Mouse (Mus musculus) midbrain, embryonic 13.5 days (tissue): ENCODE measurements at regions not wholly inside any gene's neighbourhood (a gene's known extent, or its start where the extent isn't known, plus 50 kb on each side); places are given as distances from the start of the nearest gene placed in this dataset.

Source experiments
- ATAC-seq: fragments of 200-750 bp; cut with Nextera tagmentation; 2 replicates; pipeline ENCODE4 v1.8.0; 2017; ENCODE audit warnings: mild to moderate bottlenecking, moderate TSS enrichment, moderate library complexity
- H3K27ac ChIP-seq: fragments of 300-500 bp; sonication (generic); 2 replicates; pipeline ENCODE4 v1.5.1; 2015; ENCODE audit warnings: inconsistent platforms, mild to moderate bottlenecking, moderate library complexity
- H3K27me3 ChIP-seq: fragments of 300-500 bp; sonication (generic); 2 replicates; pipeline ENCODE4 v1.6.1; 2015; ENCODE audit warnings: mild to moderate bottlenecking, inconsistent platforms
- H3K36me3 ChIP-seq: fragments of 300-500 bp; sonication (generic); 2 replicates; pipeline ENCODE4 v1.6.1; 2015; ENCODE audit warnings: mild to moderate bottlenecking, inconsistent platforms
- H3K4me1 ChIP-seq: fragments of 300-500 bp; sonication (generic); replicated peaks from 2 replicates; pipeline ENCODE4 v1.6.1; 2015; ENCODE audit warnings: inconsistent platforms
- H3K4me2 ChIP-seq: fragments of 300-500 bp; sonication (generic); replicated peaks from 2 replicates; pipeline ENCODE4 v1.6.1; 2015; ENCODE audit warnings: moderate library complexity, mild to moderate bottlenecking, inconsistent platforms
- H3K4me3 ChIP-seq: fragments of 300-500 bp; sonication (generic); replicated peaks from 2 replicates; pipeline ENCODE4 v1.5.1; 2015; ENCODE audit warnings: mild to moderate bottlenecking, inconsistent platforms
- H3K9ac ChIP-seq: fragments of 300-500 bp; sonication (generic); replicated peaks from 2 replicates; pipeline ENCODE4 v1.6.1; 2015; ENCODE audit warnings: mild to moderate bottlenecking, inconsistent platforms
- H3K9me3 ChIP-seq: fragments of 300-500 bp; sonication (generic); 2 replicates; pipeline ENCODE4 v1.6.1; 2016; ENCODE audit warnings: mild to moderate bottlenecking, inconsistent platforms
- WGBS: fragments of 180-500 bp; shearing (Covaris S2); methylation state at CpG from one replicate; pipeline ENCODE4 v1.1.7; 2015; 5-methylcytosine and 5-hydroxymethylcytosine counted together

DNA sequence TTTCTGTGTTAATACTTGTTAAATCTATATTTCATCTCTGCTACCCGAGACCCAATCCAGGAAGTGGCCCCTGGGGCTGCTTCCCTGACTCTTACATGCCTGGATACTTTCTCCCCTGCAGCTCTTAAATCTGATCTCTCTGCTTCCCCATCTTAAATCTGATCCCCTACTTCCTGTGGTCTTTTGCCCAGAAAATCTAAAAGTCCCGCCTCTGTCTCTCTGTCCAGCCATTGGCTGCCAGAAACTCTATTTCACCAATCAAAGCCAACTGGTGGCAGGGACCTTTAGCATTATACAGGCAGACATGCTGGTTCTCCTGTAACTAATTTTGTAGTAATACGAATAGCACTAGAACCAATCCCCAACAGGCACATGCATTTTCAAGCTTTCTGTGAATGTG is 59.0 kb upstream of the Ccdc91 start:
- WGBS, result 79% methylated on average over 3 of the region's 3 CpGs

DNA sequence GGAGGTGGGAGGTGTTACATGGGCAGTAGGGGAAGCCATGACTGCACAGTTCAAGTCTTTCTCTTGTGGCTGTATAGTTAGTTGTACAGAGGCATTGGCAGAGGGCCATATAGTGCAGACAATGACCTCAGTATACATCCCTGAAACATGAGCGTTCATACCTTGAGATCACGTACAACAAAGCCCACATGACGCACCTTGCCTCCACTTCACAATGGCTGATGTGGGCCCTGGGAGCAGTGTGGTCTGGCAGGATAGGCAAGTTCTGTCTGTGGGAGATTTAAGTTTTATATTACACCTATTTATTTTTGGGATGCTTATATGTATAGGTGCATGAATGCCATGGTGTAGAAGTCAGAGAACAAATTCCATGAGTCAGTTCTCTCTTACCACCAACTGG is 61.9 kb upstream of the Ccdc91 start:
- H3K9ac ChIP-seq, result no peak overlapping the region
- H3K4me2 ChIP-seq, result no peak overlapping the region
- H3K9me3 ChIP-seq, result no peaks in the 10 kb centered on the region
- H3K27me3 ChIP-seq, result no peaks in the 10 kb centered on the region
- no peak overlapping the region for H3K27ac ChIP-seq
- WGBS, result 94% methylated on average over 3 of the region's 3 CpGs
- no peak overlapping the region for H3K4me3 ChIP-seq
- H3K36me3 ChIP-seq, result no peaks in the 10 kb centered on the region
- ATAC-seq, result no peak
- no peaks in the 10 kb centered on the region for H3K4me1 ChIP-seq

More for the DNA sequence above, 59.0 kb upstream of the Ccdc91 start:
- no peaks in the 10 kb centered on the region for H3K9me3 ChIP-seq
- no peaks in the 10 kb centered on the region for H3K36me3 ChIP-seq
- no peak overlapping the region for H3K27ac ChIP-seq
- H3K4me2 ChIP-seq, result no peak overlapping the region
- no peak for ATAC-seq
- H3K9ac ChIP-seq, result no peak overlapping the region
- H3K4me1 ChIP-seq, result no peaks in the 10 kb centered on the region
- H3K4me3 ChIP-seq, result no peak overlapping the region
- no peaks in the 10 kb centered on the region for H3K27me3 ChIP-seq

DNA sequence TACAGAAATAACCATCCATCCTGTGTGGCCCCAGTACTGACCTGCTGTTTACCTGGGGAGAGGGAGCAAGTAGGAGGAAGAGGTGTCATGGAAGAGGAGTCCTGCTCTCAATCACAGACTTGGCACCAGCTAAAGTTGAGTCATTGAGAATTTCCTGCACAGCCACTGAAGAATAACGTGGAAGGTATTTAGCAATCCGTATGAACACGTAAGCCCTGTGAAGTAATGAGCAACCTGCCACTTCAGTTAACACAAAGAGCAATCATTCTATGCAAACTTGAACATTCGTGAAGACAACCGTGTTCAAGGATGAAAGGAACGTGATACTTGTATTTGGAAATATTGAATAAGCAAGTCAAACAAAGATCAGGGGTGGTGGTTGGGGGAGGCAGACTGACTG is 77.6 kb upstream of the Ccdc91 start:
- Histone ChIP-seq H3K4me3 (no peak overlapping the region), H3K27ac (no peak overlapping the region), H3K4me1 (no peaks in the 10 kb centered on the region), H3K4me2 (no peak overlapping the region), H3K9me3 (no peaks in the 10 kb centered on the region), H3K9ac (no peak overlapping the region), H3K27me3 (no peaks in the 10 kb centered on the region), H3K36me3 (no peaks in the 10 kb centered on the region)
- WGBS, result 90% methylated on average over 6 of the region's 6 CpGs
- no peak for ATAC-seq

DNA sequence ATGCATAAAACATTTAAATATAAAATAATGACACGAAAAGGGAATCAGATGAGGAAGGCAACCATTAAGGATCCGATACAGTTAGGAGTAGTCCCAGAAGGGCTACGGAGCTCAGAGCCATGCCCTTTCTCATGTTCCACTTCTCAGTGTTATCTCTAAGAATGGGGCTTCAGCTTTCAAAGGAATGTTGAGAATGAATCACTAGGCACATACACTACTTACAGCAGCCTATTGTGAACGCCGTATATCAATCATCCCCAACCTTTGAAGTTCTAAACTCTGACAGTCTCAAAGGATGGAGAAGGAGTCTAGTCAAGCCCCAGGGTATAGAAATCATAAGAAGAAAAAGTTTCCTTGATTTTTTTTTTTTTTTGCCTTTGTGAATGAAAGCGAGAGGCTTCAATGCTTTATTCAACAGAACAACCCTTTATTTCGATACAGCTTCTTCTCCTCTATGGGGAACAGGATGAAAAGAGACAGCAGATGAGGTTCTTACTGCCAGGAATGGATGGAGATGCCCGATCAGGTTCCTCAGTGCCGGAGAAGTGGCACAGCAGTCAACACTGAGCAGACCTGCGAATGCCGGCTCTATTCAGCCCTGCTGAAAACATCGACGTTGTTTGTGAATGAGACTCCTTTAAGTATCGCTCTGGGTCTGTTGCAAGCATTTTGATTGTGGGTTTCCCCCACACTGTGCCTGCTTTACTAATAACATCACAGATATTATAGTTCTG is 84.0 kb upstream of the Ccdc91 start:
- peak; percentile 58; the same call in 1 of the 2 replicates for ATAC-seq
- no peaks in the 10 kb centered on the region for H3K9me3 ChIP-seq
- WGBS, result 54% methylated on average over 14 of the region's 14 CpGs
- H3K27me3 ChIP-seq, result no peaks in the 10 kb centered on the region
- H3K4me1 ChIP-seq, result peaks cover 7% of the 10 kb centered on the region
- H3K27ac ChIP-seq, result no peak overlapping the region
- no peaks in the 10 kb centered on the region for H3K36me3 ChIP-seq
- no peak overlapping the region for H3K4me3 ChIP-seq
- no peak overlapping the region for H3K4me2 ChIP-seq
- no peak overlapping the region for H3K9ac ChIP-seq

DNA sequence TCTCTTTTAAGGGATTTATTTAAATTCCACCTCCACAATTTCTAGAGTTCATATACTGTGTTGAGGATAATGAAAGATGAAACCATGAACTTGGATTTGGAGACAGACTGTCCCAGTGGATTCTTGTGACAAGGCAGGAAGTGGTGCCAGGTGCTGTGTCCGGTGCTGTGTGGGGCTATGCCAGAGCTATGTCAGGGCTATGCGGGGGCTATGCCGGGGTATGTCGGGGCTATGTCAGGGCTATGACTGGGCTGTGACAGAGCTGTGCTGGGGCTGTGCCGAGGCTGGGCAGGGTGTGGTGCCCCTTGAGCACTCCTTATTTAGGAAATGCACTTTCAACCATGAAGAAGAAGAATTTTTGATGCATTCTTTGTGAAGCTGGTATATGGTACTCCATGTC is 85.1 kb upstream of the Ccdc91 start:
- no peak overlapping the region for H3K27ac ChIP-seq
- no peaks in the 10 kb centered on the region for H3K27me3 ChIP-seq
- H3K4me2 ChIP-seq, result no peak overlapping the region
- H3K9ac ChIP-seq, result no peak overlapping the region
- no peaks in the 10 kb centered on the region for H3K9me3 ChIP-seq
- WGBS, result 92% methylated on average over 5 of the region's 5 CpGs
- H3K4me1 ChIP-seq, result peaks cover 7% of the 10 kb centered on the region
- no peaks in the 10 kb centered on the region for H3K36me3 ChIP-seq
- ATAC-seq, result no peak
- H3K4me3 ChIP-seq, result no peak overlapping the region

DNA sequence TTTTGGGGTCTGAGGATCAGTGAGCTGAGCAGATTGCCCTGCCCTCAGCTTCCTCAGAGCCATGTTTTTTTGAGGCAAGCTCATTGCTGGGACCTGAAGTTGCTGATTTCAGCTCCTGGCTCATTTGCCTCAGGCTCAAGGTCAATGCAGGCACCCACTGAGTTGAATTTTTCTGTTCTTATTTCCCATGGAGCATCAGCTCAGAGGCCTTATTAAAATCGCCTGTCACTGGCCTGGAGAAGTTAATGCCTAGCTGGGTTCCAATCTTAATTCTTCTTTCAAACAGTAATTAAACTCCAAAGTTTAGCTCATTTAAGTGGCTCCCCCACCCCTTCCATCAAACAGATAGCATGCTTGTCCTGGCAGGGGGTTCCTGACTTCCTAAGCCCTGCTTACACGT is 86.9 kb upstream of the Ccdc91 start:
- ATAC-seq, result no peak
- Histone ChIP-seq H3K9ac (no peak overlapping the region), H3K9me3 (no peaks in the 10 kb centered on the region), H3K4me1 (peaks cover 7% of the 10 kb centered on the region), H3K4me2 (no peak overlapping the region), H3K27me3 (no peaks in the 10 kb centered on the region), H3K27ac (no peak overlapping the region), H3K4me3 (no peak overlapping the region), H3K36me3 (no peaks in the 10 kb centered on the region)
- WGBS, result 11% methylated on average over 2 of the region's 2 CpGs

DNA sequence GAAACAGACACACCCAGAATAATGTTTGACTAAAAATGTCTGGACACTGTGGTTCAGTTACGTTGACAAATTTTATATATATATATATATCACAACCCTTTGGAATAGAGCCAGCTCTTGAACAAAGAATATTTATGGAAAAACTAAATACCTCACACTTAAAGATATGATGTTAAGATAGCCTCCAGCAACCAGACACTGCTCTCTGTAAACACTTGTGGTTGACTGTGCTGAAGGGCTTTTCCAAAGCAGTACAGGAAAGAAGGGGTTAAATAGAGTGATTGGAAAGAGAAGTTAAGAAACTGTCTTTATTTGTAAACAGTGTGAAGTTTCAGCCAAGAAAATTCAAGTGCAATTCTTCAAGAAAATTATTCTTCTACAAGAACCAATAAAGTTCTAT is 90.0 kb upstream of the Ccdc91 start:
- no peak overlapping the region for H3K9ac ChIP-seq

DNA sequence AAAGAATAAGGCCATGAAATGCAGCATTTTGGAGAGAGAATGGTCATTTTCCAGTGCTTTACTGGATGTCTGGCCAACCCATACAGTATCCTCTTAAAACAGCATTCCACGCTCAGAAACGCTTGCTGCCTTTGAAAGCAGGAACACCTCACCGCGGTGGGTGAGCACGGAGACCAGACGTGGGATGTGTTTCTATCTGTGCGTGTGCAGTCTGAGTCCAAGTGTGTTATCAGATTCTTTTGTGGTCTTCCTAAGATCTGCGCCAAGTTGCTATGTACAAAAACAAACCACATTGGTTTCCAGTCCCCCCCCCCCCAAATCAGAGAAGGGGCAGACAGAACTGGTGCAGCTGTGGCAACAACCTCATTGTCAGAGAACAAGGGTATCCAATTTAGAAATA is 95.1 kb upstream of the Ccdc91 start:
- ATAC-seq, result no peak
- no peaks in the 10 kb centered on the region for H3K36me3 ChIP-seq
- no peaks in the 10 kb centered on the region for H3K4me1 ChIP-seq
- no peak overlapping the region for H3K4me2 ChIP-seq
- H3K4me3 ChIP-seq, result no peak overlapping the region
- H3K27me3 ChIP-seq, result no peaks in the 10 kb centered on the region
- no peak overlapping the region for H3K27ac ChIP-seq
- no peaks in the 10 kb centered on the region for H3K9me3 ChIP-seq
- no peak overlapping the region for H3K9ac ChIP-seq
- WGBS, result 88% methylated on average over 8 of the region's 8 CpGs

More for the DNA sequence above, 90.0 kb upstream of the Ccdc91 start:
- no peaks in the 10 kb centered on the region for H3K36me3 ChIP-seq
- no peaks in the 10 kb centered on the region for H3K27me3 ChIP-seq
- 90% methylated on average over 1 of the region's 1 CpGs for whole genome bisulfite sequencing
- no peak overlapping the region for H3K27ac ChIP-seq
- H3K9me3 ChIP-seq, result no peaks in the 10 kb centered on the region
- H3K4me3 ChIP-seq, result no peak overlapping the region
- ATAC-seq, result no peak
- peaks cover 7% of the 10 kb centered on the region; the same call in 1 of the 2 replicates for H3K4me1 ChIP-seq
- no peak overlapping the region for H3K4me2 ChIP-seq

DNA sequence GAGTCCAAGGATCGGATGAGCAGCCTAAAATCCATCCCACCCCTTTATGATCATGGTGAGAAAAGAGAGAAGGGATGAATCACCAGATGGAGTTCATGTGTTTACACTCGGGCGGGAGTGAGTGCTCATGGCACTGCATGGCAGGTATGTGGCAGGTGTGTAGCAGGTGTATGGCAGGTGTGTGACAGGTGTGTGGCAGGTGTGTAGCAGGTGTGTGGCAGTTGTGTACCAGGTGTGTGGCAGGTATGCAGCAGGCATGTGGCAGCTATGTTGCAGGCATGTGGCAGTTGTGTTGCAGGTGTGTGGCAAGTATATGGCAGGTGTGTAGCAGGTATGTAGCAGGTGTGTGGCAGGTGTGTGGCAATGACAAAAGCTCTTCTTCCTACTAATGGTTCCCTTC is 97.9 kb upstream of the Ccdc91 start:
- Histone ChIP-seq H3K4me2 (no peak overlapping the region), H3K27me3 (no peaks in the 10 kb centered on the region), H3K9ac (no peak overlapping the region), H3K4me1 (no peaks in the 10 kb centered on the region), H3K4me3 (no peak overlapping the region), H3K36me3 (no peaks in the 10 kb centered on the region), H3K27ac (no peak overlapping the region), H3K9me3 (no peaks in the 10 kb centered on the region)
- WGBS, result 93% methylated on average over 3 of the region's 3 CpGs
- ATAC-seq, result no peak

DNA sequence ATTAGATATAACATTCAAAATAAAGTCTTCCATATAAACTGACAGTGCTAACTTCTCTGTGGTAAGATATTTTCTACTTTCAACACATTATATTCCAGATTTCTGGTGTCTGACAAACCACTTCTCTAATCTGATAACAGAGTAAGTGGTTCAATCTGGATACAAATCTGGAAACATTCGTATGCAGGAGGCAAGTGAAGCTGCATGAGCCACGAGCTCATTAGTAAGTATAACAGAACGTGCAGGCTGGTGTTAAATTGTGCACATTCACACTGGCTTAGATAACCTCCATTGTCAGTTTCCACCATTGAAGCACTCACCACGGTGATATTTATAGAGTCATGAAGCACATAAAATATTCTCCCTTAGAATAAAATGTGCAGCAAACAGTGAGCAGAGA is 103.9 kb upstream of the Ccdc91 start:
- WGBS, result 61% methylated on average over 4 of the region's 4 CpGs
- H3K36me3 ChIP-seq, result no peaks in the 10 kb centered on the region
- no peak overlapping the region for H3K9ac ChIP-seq
- no peaks in the 10 kb centered on the region for H3K27me3 ChIP-seq
- no peak overlapping the region for H3K4me2 ChIP-seq
- no peak for ATAC-seq
- no peaks in the 10 kb centered on the region for H3K4me1 ChIP-seq
- H3K4me3 ChIP-seq, result no peak overlapping the region
- H3K9me3 ChIP-seq, result no peaks in the 10 kb centered on the region
- no peak overlapping the region for H3K27ac ChIP-seq

DNA sequence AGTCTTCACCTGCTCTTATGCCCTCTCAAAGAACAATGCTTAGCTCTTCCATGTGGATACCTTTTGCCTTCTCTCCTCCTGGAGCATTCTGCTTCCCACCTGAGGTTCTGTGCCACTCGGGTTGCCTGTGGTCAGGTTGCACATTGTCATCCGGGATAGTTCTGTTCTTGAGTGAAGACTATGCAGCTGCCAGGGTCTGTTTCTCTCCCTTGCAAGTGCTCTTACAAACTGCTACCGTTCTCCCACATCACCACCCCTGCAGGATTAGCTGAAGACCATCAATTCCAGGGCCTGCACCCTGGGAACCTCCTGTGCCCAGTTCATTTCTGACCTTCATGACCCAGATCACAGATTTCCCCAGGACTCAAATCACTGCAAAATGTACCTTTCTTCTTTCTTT is 104.3 kb upstream of the Ccdc91 start:
- Histone ChIP-seq H3K9ac (no peak overlapping the region), H3K36me3 (no peaks in the 10 kb centered on the region), H3K27ac (no peak overlapping the region), H3K4me3 (no peak overlapping the region), H3K4me2 (no peak overlapping the region), H3K4me1 (no peaks in the 10 kb centered on the region), H3K9me3 (no peaks in the 10 kb centered on the region), H3K27me3 (no peaks in the 10 kb centered on the region)
- no peak for ATAC-seq
- WGBS, result 85% methylated on average over 3 of the region's 3 CpGs

DNA sequence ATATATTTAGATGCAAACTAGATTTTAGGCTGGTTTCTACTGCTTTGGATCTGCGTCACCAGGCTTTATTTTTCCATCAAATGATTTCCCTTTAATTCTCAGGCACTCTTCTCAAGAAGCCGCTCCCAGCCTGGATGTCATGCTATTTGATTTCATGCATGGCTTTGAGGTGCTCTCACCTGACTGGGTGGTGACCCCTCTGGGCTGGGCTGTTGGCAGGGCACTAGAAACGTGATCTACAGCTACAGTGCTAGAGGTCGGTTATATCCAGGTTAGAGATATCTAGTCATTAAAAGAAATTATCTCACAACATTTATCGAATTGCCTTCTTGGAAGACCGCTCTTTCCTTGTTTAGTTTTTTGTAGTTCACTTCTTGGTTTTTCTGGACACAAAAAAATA is 98.9 kb upstream of the Pthlh start:
- Histone ChIP-seq H3K4me3 (no peak overlapping the region), H3K9ac (no peak overlapping the region), H3K36me3 (no peaks in the 10 kb centered on the region), H3K27me3 (no peaks in the 10 kb centered on the region), H3K4me1 (no peaks in the 10 kb centered on the region), H3K4me2 (no peak overlapping the region), H3K9me3 (no peaks in the 10 kb centered on the region), H3K27ac (no peak overlapping the region)
- WGBS, result 93% methylated on average over 6 of the region's 6 CpGs
- ATAC-seq, result no peak

DNA sequence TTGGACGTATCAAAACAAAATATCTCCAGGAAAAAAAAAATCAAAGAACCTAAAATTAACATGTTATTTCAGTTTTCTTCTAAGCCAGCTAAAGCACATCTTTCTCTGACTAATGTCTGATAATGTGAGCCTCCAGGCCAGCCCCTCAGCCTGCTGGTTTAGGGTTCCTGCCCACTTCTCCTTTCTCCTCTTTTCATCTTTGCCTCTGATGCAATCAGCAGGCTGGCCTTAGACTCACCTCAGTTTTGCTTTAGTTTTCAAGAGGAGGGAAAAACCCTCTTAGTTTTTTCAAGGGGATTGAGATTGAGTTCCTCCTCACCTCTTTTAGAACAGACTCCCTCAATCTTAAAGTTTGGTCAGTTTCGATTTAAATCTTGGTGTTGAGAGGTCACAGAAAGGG is 93.0 kb upstream of the Pthlh start:
- H3K4me1 ChIP-seq, result no peaks in the 10 kb centered on the region
- H3K27me3 ChIP-seq, result no peaks in the 10 kb centered on the region
- no peak overlapping the region for H3K27ac ChIP-seq
- no peak for ATAC-seq
- H3K36me3 ChIP-seq, result no peaks in the 10 kb centered on the region
- WGBS, result 88% methylated on average over 2 of the region's 2 CpGs
- H3K4me3 ChIP-seq, result no peak overlapping the region
- H3K4me2 ChIP-seq, result no peak overlapping the region
- H3K9me3 ChIP-seq, result no peaks in the 10 kb centered on the region
- no peak overlapping the region for H3K9ac ChIP-seq
